Mouse (Mus musculus) forebrain, embryonic 14.5 days (tissue): ENCODE results near the gene Fam71f2. TPM values are rescaled to one million over a fixed set of nuclear protein-coding genes. Genes with fewer than 3 reads are reported as not detected.
A peak's percentile ranks its signal among the peaks of the same experiment; 100 is the strongest.

ENCODE experiments used
- ATAC-seq: fragments of 200-750 bp; cut with Nextera tagmentation; 2 replicates; pipeline ENCODE4 v1.8.0; 2017; ENCODE audit warnings: mild to moderate bottlenecking, moderate library complexity
- DNase-seq: peaks from one replicate; pipeline ENCODE4 v3.0.0-alpha.2; 2015; ENCODE audit warnings: low spot score
- H3K27ac ChIP-seq: fragments of 300-500 bp; sonication (generic); 2 replicates; pipeline ENCODE4 v1.5.1; 2014; ENCODE audit warnings: low read depth, mild to moderate bottlenecking, control low read depth, low read length, moderate library complexity
- H3K27me3 ChIP-seq: fragments of 300-500 bp; sonication (generic); replicated peaks from 2 replicates; pipeline ENCODE4 v1.6.1; 2014; ENCODE audit warnings: low read length, control low read depth, mixed read lengths; ENCODE audit not compliant: control insufficient read depth, insufficient read depth
- H3K36me3 ChIP-seq: fragments of 300-500 bp; sonication (generic); 2 replicates; pipeline ENCODE4 v1.6.1; 2014; ENCODE audit warnings: low read length, control low read depth; ENCODE audit not compliant: control insufficient read depth, insufficient read depth
- H3K4me1 ChIP-seq: fragments of 300-500 bp; sonication (generic); 2 replicates; pipeline ENCODE4 v1.6.1; 2014; ENCODE audit warnings: antibody characterized with exemption, low read length, control low read depth; ENCODE audit not compliant: control insufficient read depth, insufficient read depth
- H3K4me2 ChIP-seq: fragments of 300-500 bp; sonication (generic); 2 replicates; pipeline ENCODE4 v1.6.1; 2014; ENCODE audit warnings: mild to moderate bottlenecking, control low read depth, low read length
- H3K4me3 ChIP-seq: fragments of 300-500 bp; sonication (generic); 2 replicates; pipeline ENCODE4 v1.5.1; 2014; ENCODE audit warnings: low read depth, low read length, control low read depth
- H3K9ac ChIP-seq: fragments of 300-500 bp; sonication (generic); 2 replicates; pipeline ENCODE4 v1.6.1; 2014; ENCODE audit warnings: mild to moderate bottlenecking, low read length, control low read depth, moderate library complexity
- H3K9me3 ChIP-seq: fragments of 300-500 bp; sonication (generic); replicated peaks from 2 replicates; pipeline ENCODE4 v1.6.1; 2016; ENCODE audit warnings: low read length, control low read depth, mixed read lengths; ENCODE audit not compliant: control insufficient read depth
- WGBS: fragments of 180-500 bp; shearing (Covaris S2); extraction: QIAGEN DNeasy Blood & Tissue Kit; methylation state at CpG from one replicate; pipeline ENCODE4 v1.1.7; 2014; 5-methylcytosine and 5-hydroxymethylcytosine counted together
- polyA plus RNA-seq: library from polyadenylated mRNA; unstranded; fragments of >200 nt; fragmentation: Nextera tagmentation; extraction: Ambion mirVana; gene quantifications from 2 replicates; pipeline ENCODE4 v1.2.1, GENCODE M21; 2014

Fam71f2 gene
- polyA plus RNA-seq, 1 experiment from 2014 or later: 1.0 TPM

- no peaks in the 10 kb centered on the region for H3K9me3 ChIP-seq
- ATAC-seq: no peak
- H3K4me2 ChIP-seq: no peak overlapping the region
- WGBS: 87% methylated on average over 14 of the region's 14 CpGs
- no peak for DNase-seq
- H3K4me3 ChIP-seq: no peak overlapping the region
- no peaks in the 10 kb centered on the region for H3K27me3 ChIP-seq
- no peaks in the 10 kb centered on the region for H3K36me3 ChIP-seq
- no peak overlapping the region for H3K27ac ChIP-seq
- no peak overlapping the region for H3K9ac ChIP-seq
- H3K4me1 ChIP-seq: no peaks in the 10 kb centered on the region
Observed at GRCm38 (mm10) chr6:29245272-29246120, 33.9 kb upstream of the Fam71f2 start.

- no peaks in the 10 kb centered on the region for H3K36me3 ChIP-seq
- DNase-seq: no peak
- H3K4me2 ChIP-seq: no peak overlapping the region
- no peak overlapping the region for H3K4me3 ChIP-seq
- ATAC-seq: no peak
- H3K4me1 ChIP-seq: no peaks in the 10 kb centered on the region
- H3K9ac ChIP-seq: no peak overlapping the region
- 72% methylated on average over 3 of the region's 3 CpGs for WGBS
- H3K27ac ChIP-seq: no peak overlapping the region
- H3K27me3 ChIP-seq: no peaks in the 10 kb centered on the region
- no peaks in the 10 kb centered on the region for H3K9me3 ChIP-seq
Observed at GRCm38 (mm10) chr6:29246183-29246582, 33.2 kb upstream of the Fam71f2 start.

GRCm38 (mm10) chr6:29246585-29246984, 32.8 kb upstream of the Fam71f2 start:
- no peaks in the 10 kb centered on the region for H3K36me3 ChIP-seq
- DNase-seq (no peak), ATAC-seq (no peak)
- H3K4me3 ChIP-seq: no peak overlapping the region
- no peak overlapping the region for H3K9ac ChIP-seq
- H3K27ac ChIP-seq: no peak overlapping the region
- no peaks in the 10 kb centered on the region for H3K4me1 ChIP-seq
- 70% methylated on average over 5 of the region's 5 CpGs for WGBS
- no peaks in the 10 kb centered on the region for H3K27me3 ChIP-seq
- H3K4me2 ChIP-seq: no peak overlapping the region
- H3K9me3 ChIP-seq: no peaks in the 10 kb centered on the region

- Histone ChIP-seq H3K27ac (no peak overlapping the region), H3K9me3 (no peaks in the 10 kb centered on the region), H3K27me3 (no peaks in the 10 kb centered on the region), H3K4me3 (no peak overlapping the region), H3K9ac (no peak overlapping the region), H3K4me2 (no peak overlapping the region), H3K4me1 (no peaks in the 10 kb centered on the region), H3K36me3 (no peaks in the 10 kb centered on the region)
- no peak for ATAC-seq
- no peak for DNase-seq
- 51% methylated on average over 4 of the region's 4 CpGs for WGBS
Observed at GRCm38 (mm10) chr6:29247072-29247471, 32.3 kb upstream of the Fam71f2 start.

- DNase-seq (no peak), ATAC-seq (no peak)
- WGBS: 95% methylated on average over 1 of the region's 1 CpGs
- Histone ChIP-seq H3K9ac (no peak overlapping the region), H3K4me3 (no peak overlapping the region), H3K36me3 (no peaks in the 10 kb centered on the region), H3K4me1 (0 out of 2 replicates have a peak, but pooled peaks cover 4% of the 10 kb centered on the region), H3K4me2 (no peak overlapping the region), H3K27me3 (no peaks in the 10 kb centered on the region), H3K27ac (no peak overlapping the region), H3K9me3 (no peaks in the 10 kb centered on the region)
Observed at GRCm38 (mm10) chr6:29259418-29259817, 20.0 kb upstream of the Fam71f2 start.

- ATAC-seq: no peak
- Histone ChIP-seq H3K4me1 (0 out of 2 replicates have a peak, but pooled peaks cover 4% of the 10 kb centered on the region), H3K27ac (no peak overlapping the region), H3K27me3 (no peaks in the 10 kb centered on the region), H3K36me3 (no peaks in the 10 kb centered on the region), H3K4me2 (no peak overlapping the region), H3K9ac (no peak overlapping the region), H3K9me3 (no peaks in the 10 kb centered on the region), H3K4me3 (no peak overlapping the region)
- DNase-seq: no peak
- WGBS: 84% methylated on average over 5 of the region's 5 CpGs
Observed at GRCm38 (mm10) chr6:29261831-29262230, 17.6 kb upstream of the Fam71f2 start.

- peak; percentile 57 for DNase-seq
- Histone ChIP-seq H3K36me3 (no peaks in the 10 kb centered on the region), H3K4me2 (no peak overlapping the region), H3K9me3 (no peaks in the 10 kb centered on the region), H3K9ac (no peak overlapping the region), H3K4me1 (0 out of 2 replicates have a peak, but pooled peaks cover 4% of the 10 kb centered on the region), H3K4me3 (no peak overlapping the region), H3K27ac (no peak overlapping the region), H3K27me3 (no peaks in the 10 kb centered on the region)
- WGBS: 37% methylated on average over 6 of the region's 6 CpGs
- ATAC-seq: peak; percentile 40; the same call in 1 of the 2 replicates
Observed at GRCm38 (mm10) chr6:29263650-29264455, 15.5 kb upstream of the Fam71f2 start.

GRCm38 (mm10) chr6:29264456-29264781, 15.0 kb upstream of the Fam71f2 start:
- H3K36me3 ChIP-seq: no peaks in the 10 kb centered on the region
- H3K9ac ChIP-seq: no peak overlapping the region
- DNase-seq (no peak), ATAC-seq (no peak)
- H3K9me3 ChIP-seq: no peaks in the 10 kb centered on the region
- no peaks in the 10 kb centered on the region for H3K27me3 ChIP-seq
- no peak overlapping the region for H3K27ac ChIP-seq
- H3K4me1 ChIP-seq: 0 out of 2 replicates have a peak, but pooled peaks cover 4% of the 10 kb centered on the region
- WGBS: 96% methylated on average over 3 of the region's 3 CpGs
- H3K4me3 ChIP-seq: no peak overlapping the region
- H3K4me2 ChIP-seq: no peak overlapping the region

- 86% methylated on average over 4 of the region's 4 CpGs for WGBS
- no peaks in the 10 kb centered on the region for H3K36me3 ChIP-seq
- ATAC-seq (no peak), DNase-seq (no peak)
- H3K4me1 ChIP-seq: 0 out of 2 replicates have a peak, but pooled peaks cover 4% of the 10 kb centered on the region
- no peak overlapping the region for H3K4me3 ChIP-seq
- H3K27ac ChIP-seq: no peak overlapping the region
- H3K9me3 ChIP-seq: no peaks in the 10 kb centered on the region
- no peak overlapping the region for H3K9ac ChIP-seq
- H3K27me3 ChIP-seq: no peaks in the 10 kb centered on the region
- H3K4me2 ChIP-seq: no peak overlapping the region
Observed at GRCm38 (mm10) chr6:29266936-29267335, 12.5 kb upstream of the Fam71f2 start.
